Mouse (Mus musculus): ENCODE measurements around the gene 1700010I14Rik. TPM values are rescaled to one million over a fixed set of nuclear protein-coding genes. Genes with fewer than 3 reads are reported as not detected.

1700010I14Rik gene
- polyA plus RNA-seq, 1 experiment from 2014 or later, result 2.9 TPM

- 86% methylated on average over 5 of the region's 5 CpGs for WGBS
These were observed 764 bp upstream of the 1700010I14Rik start for GRCm38 (mm10) chr17:8987369-8987768.

GRCm38 (mm10) chr17:8991160-8991559 is 3.0 kb downstream of the 1700010I14Rik start:
- Histone ChIP-seq H3K9ac (ENCODE audit: low read length) (no peak overlapping the region), H3K36me3 (ENCODE audit: control insufficient read depth, insufficient read depth, low read length) (peaks cover 2% of the 10 kb centered on the region; the same call in 1 of the 2 replicates), H3K4me2 (ENCODE audit: low read depth) (no peak overlapping the region), H3K4me3 (ENCODE audit: low read depth, low read length) (no peak overlapping the region), H3K27me3 (ENCODE audit: control insufficient read depth, insufficient read depth, low read length) (no peaks in the 10 kb centered on the region), H3K4me1 (ENCODE audit: control insufficient read depth, insufficient read depth, low read length) (no peaks in the 10 kb centered on the region), H3K9me3 (ENCODE audit: control insufficient read depth, low read length) (no peaks in the 10 kb centered on the region), H3K27ac (ENCODE audit: low read depth, low read length) (no peak overlapping the region)
- no peak for ATAC-seq (ENCODE audit: insufficient read depth, low FRiP score, low TSS enrichment)
- WGBS, result 23% methylated on average over 8 of the region's 8 CpGs
- peak; percentile 27 for DNase-seq (ENCODE audit: low spot score)

More at GRCm38 (mm10) chr17:8987369-8987768, 764 bp upstream of the 1700010I14Rik start:
- no peak overlapping the region for H3K9ac ChIP-seq (ENCODE audit: low read length)
- H3K27ac ChIP-seq (ENCODE audit: low read depth, low read length), result no peak overlapping the region
- peaks cover under 1% of the 10 kb centered on the region; the same call in 1 of the 2 replicates for H3K36me3 ChIP-seq (ENCODE audit: control insufficient read depth, insufficient read depth, low read length)
- DNase-seq (ENCODE audit: low spot score) (no peak), ATAC-seq (ENCODE audit: insufficient read depth, low FRiP score, low TSS enrichment) (no peak)
- H3K27me3 ChIP-seq (ENCODE audit: control insufficient read depth, insufficient read depth, low read length), result no peaks in the 10 kb centered on the region
- H3K4me1 ChIP-seq (ENCODE audit: control insufficient read depth, insufficient read depth, low read length), result no peaks in the 10 kb centered on the region
- H3K9me3 ChIP-seq (ENCODE audit: control insufficient read depth, low read length), result no peaks in the 10 kb centered on the region
- no peak overlapping the region for H3K4me2 ChIP-seq (ENCODE audit: low read depth)
- H3K4me3 ChIP-seq (ENCODE audit: low read depth, low read length), result no peak overlapping the region

GRCm38 (mm10) chr17:8995344-8995743 is 7.2 kb downstream of the 1700010I14Rik start:
- Histone ChIP-seq H3K27me3 (ENCODE audit: control insufficient read depth, insufficient read depth, low read length) (no peaks in the 10 kb centered on the region), H3K4me3 (ENCODE audit: low read depth, low read length) (no peak overlapping the region), H3K36me3 (ENCODE audit: control insufficient read depth, insufficient read depth, low read length) (peaks cover 3% of the 10 kb centered on the region; the same call in 1 of the 2 replicates), H3K9ac (ENCODE audit: low read length) (no peak overlapping the region), H3K27ac (ENCODE audit: low read depth, low read length) (no peak overlapping the region), H3K4me2 (ENCODE audit: low read depth) (no peak overlapping the region), H3K4me1 (ENCODE audit: control insufficient read depth, insufficient read depth, low read length) (no peaks in the 10 kb centered on the region), H3K9me3 (ENCODE audit: control insufficient read depth, low read length) (no peaks in the 10 kb centered on the region)
- DNase-seq (ENCODE audit: low spot score) (no peak), ATAC-seq (ENCODE audit: insufficient read depth, low FRiP score, low TSS enrichment) (no peak)
- 68% methylated on average over 1 of the region's 1 CpGs for WGBS

- no peaks in the 10 kb centered on the region for H3K9me3 ChIP-seq (ENCODE audit: control insufficient read depth, low read length)
- H3K36me3 ChIP-seq (ENCODE audit: control insufficient read depth, insufficient read depth, low read length), result peaks cover 2% of the 10 kb centered on the region; the same call in 1 of the 2 replicates
- ATAC-seq (ENCODE audit: insufficient read depth, low FRiP score, low TSS enrichment), result no peak
- H3K4me2 ChIP-seq (ENCODE audit: low read depth), result no peak overlapping the region
- no peaks in the 10 kb centered on the region for H3K27me3 ChIP-seq (ENCODE audit: control insufficient read depth, insufficient read depth, low read length)
- WGBS, result 81% methylated on average over 4 of the region's 4 CpGs
- no peak for DNase-seq (ENCODE audit: low spot score)
- H3K9ac ChIP-seq (ENCODE audit: low read length), result no peak overlapping the region
- H3K27ac ChIP-seq (ENCODE audit: low read depth, low read length), result no peak overlapping the region
- no peak overlapping the region for H3K4me3 ChIP-seq (ENCODE audit: low read depth, low read length)
- no peaks in the 10 kb centered on the region for H3K4me1 ChIP-seq (ENCODE audit: control insufficient read depth, insufficient read depth, low read length)
These were observed 14.3 kb downstream of the 1700010I14Rik start for GRCm38 (mm10) chr17:9002438-9002837.

- ATAC-seq (ENCODE audit: insufficient read depth, low FRiP score, low TSS enrichment), result no peak
- no peak overlapping the region for H3K9ac ChIP-seq (ENCODE audit: low read length)
- no peak overlapping the region for H3K4me2 ChIP-seq (ENCODE audit: low read depth)
- H3K4me3 ChIP-seq (ENCODE audit: low read depth, low read length), result no peak overlapping the region
- peaks cover 2% of the 10 kb centered on the region; the same call in 1 of the 2 replicates for H3K36me3 ChIP-seq (ENCODE audit: control insufficient read depth, insufficient read depth, low read length)
- 83% methylated on average over 4 of the region's 4 CpGs for WGBS
- no peaks in the 10 kb centered on the region for H3K27me3 ChIP-seq (ENCODE audit: control insufficient read depth, insufficient read depth, low read length)
- no peaks in the 10 kb centered on the region for H3K4me1 ChIP-seq (ENCODE audit: control insufficient read depth, insufficient read depth, low read length)
- DNase-seq (ENCODE audit: low spot score), result no peak
- no peak overlapping the region for H3K27ac ChIP-seq (ENCODE audit: low read depth, low read length)
- no peaks in the 10 kb centered on the region for H3K9me3 ChIP-seq (ENCODE audit: control insufficient read depth, low read length)
These were observed 16.4 kb downstream of the 1700010I14Rik start for GRCm38 (mm10) chr17:9004516-9004915.

- Histone ChIP-seq H3K4me2 (ENCODE audit: low read depth) (no peak overlapping the region), H3K9ac (ENCODE audit: low read length) (no peak overlapping the region), H3K27ac (ENCODE audit: low read depth, low read length) (no peak overlapping the region), H3K4me3 (ENCODE audit: low read depth, low read length) (no peak overlapping the region), H3K27me3 (ENCODE audit: control insufficient read depth, insufficient read depth, low read length) (no peaks in the 10 kb centered on the region), H3K9me3 (ENCODE audit: control insufficient read depth, low read length) (no peaks in the 10 kb centered on the region), H3K36me3 (ENCODE audit: control insufficient read depth, insufficient read depth, low read length) (no peaks in the 10 kb centered on the region), H3K4me1 (ENCODE audit: control insufficient read depth, insufficient read depth, low read length) (no peaks in the 10 kb centered on the region)
- whole genome bisulfite sequencing, result 39% methylated on average over 14 of the region's 14 CpGs
- no peak for ATAC-seq (ENCODE audit: insufficient read depth, low FRiP score, low TSS enrichment)
- DNase-seq (ENCODE audit: low spot score), result no peak
These were observed 35.2 kb downstream of the 1700010I14Rik start for GRCm38 (mm10) chr17:9023198-9023942.

- Histone ChIP-seq H3K4me1 (ENCODE audit: control insufficient read depth, insufficient read depth, low read length) (no peaks in the 10 kb centered on the region), H3K9ac (ENCODE audit: low read length) (no peak overlapping the region), H3K4me2 (ENCODE audit: low read depth) (no peak overlapping the region), H3K9me3 (ENCODE audit: control insufficient read depth, low read length) (no peaks in the 10 kb centered on the region), H3K27me3 (ENCODE audit: control insufficient read depth, insufficient read depth, low read length) (no peaks in the 10 kb centered on the region), H3K27ac (ENCODE audit: low read depth, low read length) (no peak overlapping the region), H3K4me3 (ENCODE audit: low read depth, low read length) (no peak overlapping the region), H3K36me3 (ENCODE audit: control insufficient read depth, insufficient read depth, low read length) (no peaks in the 10 kb centered on the region)
- ATAC-seq (ENCODE audit: insufficient read depth, low FRiP score, low TSS enrichment) (no peak), DNase-seq (ENCODE audit: low spot score) (no peak)
- 67% methylated on average over 5 of the region's 5 CpGs for WGBS
These were observed 42.0 kb downstream of the 1700010I14Rik start for GRCm38 (mm10) chr17:9030181-9030580.

GRCm38 (mm10) chr17:9031241-9032141 is 43.4 kb downstream of the 1700010I14Rik start:
- ATAC-seq (ENCODE audit: insufficient read depth, low FRiP score, low TSS enrichment), result peak; percentile 53; the same call in 1 of the 2 replicates
- Histone ChIP-seq H3K4me3 (ENCODE audit: low read depth, low read length) (no peak overlapping the region), H3K27ac (ENCODE audit: low read depth, low read length) (no peak overlapping the region)

More at GRCm38 (mm10) chr17:9031241-9032141, 43.4 kb downstream of the 1700010I14Rik start:
- no peaks in the 10 kb centered on the region for H3K36me3 ChIP-seq (ENCODE audit: control insufficient read depth, insufficient read depth, low read length)
- DNase-seq (ENCODE audit: low spot score), result peak; percentile 85
- peaks cover 2% of the 10 kb centered on the region; the same call in 1 of the 2 replicates for H3K4me1 ChIP-seq (ENCODE audit: control insufficient read depth, insufficient read depth, low read length)
- peak overlapping the region; percentile 28; the same call in 1 of the 2 replicates for H3K4me2 ChIP-seq (ENCODE audit: low read depth)
- no peaks in the 10 kb centered on the region for H3K27me3 ChIP-seq (ENCODE audit: control insufficient read depth, insufficient read depth, low read length)
- no peaks in the 10 kb centered on the region for H3K9me3 ChIP-seq (ENCODE audit: control insufficient read depth, low read length)
- peak overlapping the region; percentile 22 for H3K9ac ChIP-seq (ENCODE audit: low read length)
- 20% methylated on average over 24 of the region's 24 CpGs for WGBS
